Mouse (Mus musculus): ENCODE data around the gene Hecw2.

- no peak for TF ChIP-seq CTCF (IDR thresholded peaks at IDR 0.05; ENCODE audit: control insufficient read depth, insufficient read depth, low read length)
- no peak for TF ChIP-seq POLR2A (IDR thresholded peaks at IDR 0.05; ENCODE audit: borderline replicate concordance, control insufficient read depth, low read depth, low read length)
Measured at GRCm38 (mm10) chr1:53818072-53818862, 376.7 kb downstream of the Hecw2 start.
